Mouse (Mus musculus): Measurements from ENCODE around the gene Msx3. TPM values are rescaled to one million over a fixed set of nuclear protein-coding genes. Genes with fewer than 3 reads are reported as not detected.

The Msx3 gene
- under 1 TPM; 0.37 to 0.64 TPM for total RNA-seq (2021)
- long read RNA-seq, experiment 1 = 0 reads
- long read RNA-seq, experiment 2 = 0 reads

DNA sequence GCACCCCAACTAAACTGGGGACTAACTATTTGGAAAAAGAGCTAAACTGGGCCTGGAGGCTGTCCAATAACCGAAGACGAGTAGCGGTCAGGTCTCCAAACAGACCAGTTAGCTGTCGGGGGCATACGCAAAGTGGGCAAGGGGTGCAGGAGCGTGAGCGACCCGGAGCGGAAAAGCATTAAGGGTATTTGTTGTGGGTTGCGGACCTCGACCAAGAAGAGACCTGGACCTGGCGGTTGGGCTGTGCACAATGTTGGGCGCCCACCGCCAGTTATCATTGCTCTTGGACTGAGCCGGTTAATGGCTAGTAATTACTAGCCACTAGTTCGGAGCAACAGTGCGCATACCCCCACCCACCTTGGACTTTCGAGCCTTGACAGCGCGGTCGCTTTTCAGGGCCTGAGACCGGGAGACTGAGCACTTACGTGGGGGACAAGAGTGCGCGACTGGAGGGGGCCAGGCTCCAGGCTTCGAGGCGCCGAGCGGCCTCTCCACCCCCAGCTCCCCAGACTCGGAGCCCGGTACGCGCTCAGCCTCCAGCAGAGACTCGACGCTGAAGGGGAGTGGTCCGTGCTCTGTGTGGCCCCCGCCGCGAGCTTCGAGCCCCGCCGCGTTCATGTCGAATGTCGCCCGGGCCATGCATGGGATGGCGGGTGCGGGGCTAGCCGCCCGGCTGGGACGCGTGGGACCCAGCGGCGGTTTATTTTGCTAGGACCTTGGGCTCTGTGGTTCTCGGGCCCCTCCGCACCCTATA lies at the start of gene Msx3:
Gene Msx3 (minus strand): TSS at position 729 of the 754 bp plus-strand sequence.
- no peak for DNase-seq (ENCODE audit: low spot score in 2 of 2)

DNA sequence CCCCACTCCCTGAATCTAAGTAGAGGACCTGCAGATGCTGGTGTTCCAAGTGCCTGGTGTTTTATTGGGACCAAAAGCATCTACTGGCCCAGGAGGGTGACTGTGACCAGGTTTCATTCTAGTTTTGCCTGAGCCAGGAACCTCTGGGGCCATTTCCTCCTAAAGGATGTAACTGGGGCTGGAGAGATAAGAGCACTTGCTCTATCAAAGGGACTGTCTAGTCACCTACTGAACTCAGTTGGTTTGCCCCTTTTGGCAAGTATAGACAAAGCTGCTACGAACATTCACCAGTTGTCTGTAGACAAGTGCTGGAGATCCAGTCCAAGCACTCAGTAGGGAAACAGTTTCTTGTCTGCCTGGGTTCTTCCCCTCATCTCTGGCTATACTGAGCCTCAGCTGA lies 49.6 kb upstream of the Msx3 start:
- DNase-seq (ENCODE audit: low spot score in 2 of 2) = no peak

DNA sequence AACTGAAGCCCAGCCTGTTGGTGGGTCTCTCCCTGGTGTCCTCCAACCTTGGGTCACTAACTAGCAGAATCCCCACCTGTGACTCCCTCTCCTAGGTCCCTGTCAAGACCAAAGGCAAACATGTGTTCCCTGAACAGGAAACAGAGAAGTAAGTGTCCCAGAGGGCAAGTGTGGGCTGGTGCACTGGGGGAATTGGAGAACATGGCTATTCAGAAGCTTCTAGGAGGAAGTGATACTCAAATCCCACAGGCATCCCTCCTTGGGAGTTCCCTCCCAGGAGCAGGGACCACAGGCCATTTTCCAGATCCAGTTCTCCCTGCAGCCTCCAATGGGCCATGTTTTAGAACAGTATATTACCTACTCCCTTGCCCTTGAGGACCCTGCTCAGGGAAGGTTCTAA lies 47.2 kb upstream of the Msx3 start:
- no peak for DNase-seq (ENCODE audit: low spot score in 2 of 2)

DNA sequence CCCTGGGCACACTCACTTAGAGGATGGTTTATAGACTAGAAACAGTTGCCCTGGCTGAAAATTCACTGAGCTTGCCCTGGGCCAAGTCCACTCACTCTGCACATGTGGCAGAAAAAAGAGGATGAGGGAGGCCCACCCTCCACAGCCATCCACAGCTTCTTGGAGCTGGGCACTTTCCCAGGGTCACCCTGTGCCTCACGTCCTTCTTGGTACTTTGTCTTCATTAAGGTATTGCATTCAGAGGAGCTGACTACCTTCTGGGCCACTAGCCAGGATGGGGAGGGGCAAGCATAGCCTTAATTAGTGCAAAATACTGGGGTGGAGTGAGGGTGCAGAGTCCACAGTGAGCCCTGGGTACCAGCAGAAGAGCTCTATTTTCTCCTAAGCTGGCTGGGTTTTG lies 46.7 kb upstream of the Msx3 start:
- no peak for DNase-seq (ENCODE audit: low spot score in 2 of 2)

DNA sequence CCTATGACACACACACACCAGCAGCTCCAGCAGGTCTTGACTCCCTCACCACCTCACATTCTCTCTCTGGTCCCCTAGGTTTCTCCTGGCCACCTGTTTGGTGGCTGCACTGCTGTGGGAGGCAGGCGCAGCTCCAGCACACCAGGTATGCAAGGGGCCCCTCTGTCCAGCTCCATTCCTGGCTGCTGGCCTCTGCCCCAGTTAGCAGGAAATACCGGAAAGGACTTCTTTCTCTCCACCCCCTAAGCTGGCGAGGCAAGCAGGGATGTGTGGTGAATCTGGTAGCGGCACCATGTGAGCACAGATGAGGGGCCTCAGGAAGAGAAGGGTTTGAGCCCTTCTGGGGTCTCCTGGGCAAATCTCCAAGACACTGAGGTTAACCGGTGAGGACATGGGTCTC lies 46.1 kb upstream of the Msx3 start:
- no peak for DNase-seq (ENCODE audit: low spot score in 2 of 2)

DNA sequence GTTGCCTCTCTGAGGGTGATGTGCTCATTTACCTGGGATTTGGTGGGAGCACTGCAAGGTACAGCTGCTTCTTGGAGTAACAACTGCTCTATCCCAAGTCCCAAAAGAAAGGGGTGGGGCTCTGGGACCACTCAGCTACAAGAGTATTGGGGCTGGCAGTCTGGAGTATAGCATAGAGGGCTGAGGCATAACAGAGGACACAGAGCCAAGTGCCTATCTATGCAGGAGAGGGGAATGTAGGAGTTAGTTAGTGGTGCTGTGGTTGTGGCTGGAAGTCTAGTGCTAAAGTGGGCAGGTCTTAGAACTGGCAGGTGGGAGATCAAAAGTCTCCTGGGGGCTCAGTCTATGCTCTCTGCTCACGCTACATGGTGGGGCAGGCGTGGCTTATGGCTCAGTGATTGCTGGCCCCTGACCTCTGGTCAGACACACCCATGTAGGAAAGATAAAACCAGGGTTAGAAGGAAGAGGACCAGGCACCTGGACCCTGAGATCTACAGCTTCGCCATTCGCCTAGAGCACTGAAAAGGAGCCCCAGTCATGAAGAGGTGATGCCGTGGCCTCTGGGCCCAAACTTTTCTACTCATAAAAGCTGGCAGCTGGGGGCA lies 44.1 kb upstream of the Msx3 start, which contains the start of gene Prap1:
Gene Prap1 (plus strand): TSS at position 472 of the 605 bp plus-strand sequence.
- no peak for DNase-seq (ENCODE audit: low spot score in 2 of 2)

DNA sequence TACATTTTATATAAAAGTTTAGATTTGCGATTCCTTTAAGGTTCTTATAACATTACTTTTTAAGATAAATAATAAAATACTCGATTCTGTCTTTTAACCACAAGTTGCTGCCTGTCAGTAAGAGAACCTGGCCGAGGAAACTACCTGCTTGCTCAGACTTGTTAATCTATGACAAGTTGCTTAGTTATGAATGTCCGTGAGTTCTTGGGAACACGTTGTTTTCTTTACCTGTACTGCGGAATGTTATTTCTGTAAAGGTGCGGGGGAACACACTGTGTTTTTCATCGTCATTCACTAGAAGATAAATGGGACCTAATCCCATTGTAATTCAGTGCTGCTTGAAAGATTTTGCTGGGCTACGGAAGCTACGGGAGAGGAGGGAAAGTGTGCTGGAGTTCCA lies 41.7 kb upstream of the Msx3 start:
- DNase-seq (ENCODE audit: low spot score in 2 of 2) = no peak

DNA sequence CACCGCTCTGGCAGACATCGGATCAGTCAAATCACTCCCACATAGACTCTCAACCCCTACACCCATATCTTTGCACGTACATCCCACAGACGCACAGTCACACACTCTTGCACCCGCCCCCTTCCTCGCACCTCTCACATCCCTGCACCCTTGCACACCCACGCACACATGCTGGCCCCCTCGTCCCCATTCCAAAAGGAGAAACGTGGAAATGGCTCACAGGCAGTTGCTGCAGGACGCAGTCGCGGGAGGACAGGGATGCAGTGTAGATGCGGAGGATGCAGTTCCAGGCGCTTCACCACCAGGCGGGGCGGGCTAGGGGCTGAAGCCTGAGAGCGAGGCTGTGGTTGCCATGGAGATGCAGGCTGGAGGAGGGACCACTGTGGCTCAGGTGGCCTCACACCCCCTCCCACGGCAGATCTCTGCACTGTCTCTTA lies 33.4 kb upstream of the Msx3 start, which contains the start of gene Caly:
Gene Caly (minus strand): TSS at position 307 of the 437 bp plus-strand sequence.
- DNase-seq (ENCODE audit: low spot score in 2 of 2) = peak; percentile 85 to 91

DNA sequence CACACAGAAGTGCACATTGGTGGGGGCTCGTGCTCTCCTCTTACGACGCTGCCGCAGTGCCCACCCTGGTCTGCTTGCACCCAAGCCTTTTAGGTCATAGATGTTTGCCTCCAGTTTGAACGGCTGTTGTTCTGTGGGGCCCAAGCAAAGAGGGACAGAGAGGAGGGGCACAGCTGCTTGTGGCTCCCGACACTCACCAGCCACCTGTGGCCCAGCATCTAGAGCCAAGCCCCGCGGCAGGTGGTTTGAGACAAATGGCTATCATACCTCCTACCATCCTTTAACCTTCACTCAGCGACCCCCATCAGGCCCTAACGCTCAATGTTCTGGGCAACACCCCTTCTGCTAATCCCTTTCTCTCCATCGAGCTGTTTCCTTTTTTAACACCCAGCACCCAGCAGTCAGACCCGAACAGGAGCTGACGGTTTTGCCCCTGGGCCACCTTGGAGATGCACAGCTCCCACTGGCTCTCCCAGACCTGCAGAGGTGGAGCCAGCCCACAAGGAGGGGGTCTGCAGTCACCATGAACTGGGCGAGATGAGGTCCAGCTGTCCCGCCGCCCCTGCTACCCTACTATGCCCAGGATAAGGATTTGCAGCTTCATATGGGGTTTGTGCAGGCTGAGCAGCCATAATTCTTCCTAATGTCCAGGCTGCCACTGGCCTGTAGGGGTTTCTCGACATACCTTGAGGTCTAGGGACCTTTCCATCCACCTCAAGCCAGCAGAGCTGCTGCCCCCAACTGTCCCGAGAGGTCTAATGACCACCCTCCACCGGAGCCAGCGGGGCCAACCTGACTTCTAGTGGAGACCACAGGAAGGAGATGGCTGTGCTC lies 32.7 kb upstream of the Msx3 start:
- peak; percentile 38 to 48 for DNase-seq (ENCODE audit: low spot score in 2 of 2)

DNA sequence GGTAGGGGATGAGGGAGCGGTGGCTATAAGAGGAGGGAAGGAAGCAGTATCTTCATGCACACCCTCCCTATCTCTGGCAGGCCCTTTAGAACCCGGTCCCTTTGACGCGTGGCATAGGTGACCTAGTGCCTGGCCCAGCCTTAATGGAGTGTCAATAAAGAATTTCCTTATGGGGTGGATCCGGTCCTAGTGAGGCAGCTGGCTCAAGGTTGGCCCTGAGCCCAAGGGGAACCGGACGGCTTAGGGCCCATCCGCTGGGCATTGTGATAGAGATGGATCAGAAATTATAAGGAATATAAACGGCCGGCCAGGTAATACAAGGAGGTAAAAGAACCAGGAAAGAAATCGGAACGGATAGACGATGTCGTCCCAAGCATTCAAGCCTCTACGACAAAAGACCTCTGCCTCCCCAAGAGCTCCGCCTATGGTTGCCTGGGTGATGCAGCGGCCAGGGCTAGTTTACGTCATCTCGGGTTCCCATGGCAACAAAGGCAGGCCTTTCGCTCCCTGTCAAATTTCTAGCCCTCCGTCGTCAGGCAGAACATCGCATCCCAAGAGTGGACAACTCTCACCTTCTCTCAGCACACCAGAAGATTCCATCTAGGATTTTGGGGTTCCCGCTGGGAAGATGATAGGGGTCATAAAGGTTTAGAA lies 31.7 kb upstream of the Msx3 start:
- DNase-seq (ENCODE audit: low spot score in 2 of 2) = peak; percentile 87 to 96

DNA sequence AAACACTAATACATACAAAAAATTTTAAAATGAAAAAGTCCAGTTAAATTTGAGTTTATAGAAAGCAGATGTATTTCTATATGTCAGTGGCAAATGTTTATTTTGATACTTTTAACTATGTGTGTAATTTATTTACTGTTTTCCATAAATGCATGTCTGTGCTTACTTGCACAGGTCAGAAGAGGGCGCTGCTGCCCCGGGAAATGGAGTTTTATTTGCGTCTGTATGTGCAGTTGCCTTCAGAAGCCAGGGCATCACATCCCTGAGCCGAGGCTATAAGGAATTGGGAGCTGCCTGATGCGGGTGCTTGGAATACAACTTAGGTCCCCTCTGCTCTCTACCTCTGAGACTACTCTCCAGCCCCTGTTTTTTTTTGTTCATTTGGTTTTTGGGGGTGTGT lies 29.8 kb upstream of the Msx3 start:
- DNase-seq (ENCODE audit: low spot score in 2 of 2) = peak; percentile 50 to 74

DNA sequence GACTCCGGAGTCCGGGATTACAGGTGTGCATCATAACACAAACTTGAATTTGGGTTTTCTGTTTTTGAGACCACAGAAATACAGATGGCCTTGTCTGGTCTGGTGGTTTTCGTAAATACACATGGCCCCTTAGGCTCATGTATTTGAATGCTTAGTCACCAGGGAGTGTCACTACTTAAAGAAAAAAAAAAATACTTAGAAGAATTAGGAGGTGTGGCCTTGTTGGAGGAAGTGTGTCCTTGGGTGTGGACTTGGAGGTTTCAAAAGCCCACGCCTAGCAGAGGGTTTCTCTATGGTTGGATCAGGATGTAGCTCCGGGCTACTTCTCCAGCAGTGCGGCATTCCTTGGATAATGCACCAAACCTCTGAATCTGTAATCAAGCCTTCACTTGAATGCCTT lies 28.8 kb upstream of the Msx3 start:
- no peak for DNase-seq (ENCODE audit: low spot score in 2 of 2)

DNA sequence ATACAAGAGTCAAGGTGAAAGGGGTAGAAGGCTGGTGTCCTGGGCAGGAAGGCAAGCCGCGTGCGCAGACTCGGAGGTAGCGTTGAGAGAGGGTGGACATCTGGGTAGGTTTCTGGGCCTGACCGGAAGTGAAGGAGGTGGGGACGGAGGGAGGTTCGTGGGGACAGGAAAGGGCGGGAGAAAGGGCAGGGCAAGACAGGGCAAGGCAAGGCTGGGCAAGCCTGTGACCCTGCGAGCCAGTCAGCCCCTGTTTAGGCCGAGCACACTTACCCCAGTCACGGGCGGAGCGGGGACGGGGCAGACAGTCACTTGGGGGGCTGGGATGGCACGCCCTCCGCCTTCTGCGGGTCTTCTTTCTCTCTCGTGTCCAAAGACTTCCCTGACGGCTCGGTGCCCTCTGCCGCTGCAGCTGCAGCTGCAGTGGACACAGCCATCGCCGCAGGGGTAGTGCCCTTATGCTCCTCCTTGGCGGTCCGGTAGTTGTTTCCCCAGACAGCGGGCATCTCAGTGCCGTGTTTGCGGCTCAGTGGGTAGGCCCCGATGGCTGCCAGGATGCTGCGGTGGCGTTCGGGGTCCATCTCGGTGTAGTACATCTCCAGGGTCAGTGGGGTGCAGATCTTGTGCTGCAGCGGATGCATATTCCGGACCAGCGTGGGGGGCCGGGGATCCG lies 21.3 kb upstream of the Msx3 start:
- no peak for DNase-seq (ENCODE audit: low spot score in 2 of 2)

DNA sequence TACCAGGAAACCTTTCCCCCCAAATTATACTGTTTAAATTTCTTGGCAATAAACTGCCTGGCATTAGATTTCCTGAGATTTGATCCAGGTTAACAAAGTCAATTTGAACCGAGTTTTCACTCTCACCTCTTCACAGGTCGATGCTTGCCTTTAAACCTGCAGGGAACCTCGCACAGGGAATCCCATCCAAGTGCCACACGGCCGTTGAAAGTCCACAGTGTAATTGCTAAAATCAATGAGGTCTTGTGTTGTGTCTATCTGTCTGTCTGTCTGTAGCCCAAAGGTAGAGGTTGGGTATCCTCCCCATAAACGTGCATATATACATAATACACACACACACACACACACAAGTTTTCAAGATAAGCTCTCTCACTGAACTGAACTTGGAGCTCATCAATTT lies 18.5 kb upstream of the Msx3 start:
- no peak for DNase-seq (ENCODE audit: low spot score in 2 of 2)

DNA sequence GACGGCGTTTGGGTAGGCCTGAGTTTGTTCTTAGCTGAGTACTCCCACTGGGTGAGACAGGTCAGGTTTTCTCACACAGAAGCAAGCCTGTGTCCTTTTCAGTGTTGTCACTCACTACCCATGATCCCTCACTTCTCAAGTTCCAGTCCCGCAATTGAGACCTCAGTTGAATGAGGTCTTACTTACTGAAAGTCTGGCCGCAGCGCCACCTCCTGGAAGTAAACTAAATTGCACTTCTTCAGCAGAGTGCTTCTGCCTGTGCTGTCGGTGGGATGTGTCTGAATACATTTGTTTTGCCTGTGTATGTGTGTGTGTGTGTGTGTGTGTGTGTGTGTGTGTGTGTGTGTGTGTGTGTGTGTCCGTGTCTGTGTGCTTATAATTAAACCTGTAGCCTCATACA lies 14.2 kb upstream of the Msx3 start:
- DNase-seq (ENCODE audit: low spot score in 2 of 2) = peak; percentile 64 to 84

DNA sequence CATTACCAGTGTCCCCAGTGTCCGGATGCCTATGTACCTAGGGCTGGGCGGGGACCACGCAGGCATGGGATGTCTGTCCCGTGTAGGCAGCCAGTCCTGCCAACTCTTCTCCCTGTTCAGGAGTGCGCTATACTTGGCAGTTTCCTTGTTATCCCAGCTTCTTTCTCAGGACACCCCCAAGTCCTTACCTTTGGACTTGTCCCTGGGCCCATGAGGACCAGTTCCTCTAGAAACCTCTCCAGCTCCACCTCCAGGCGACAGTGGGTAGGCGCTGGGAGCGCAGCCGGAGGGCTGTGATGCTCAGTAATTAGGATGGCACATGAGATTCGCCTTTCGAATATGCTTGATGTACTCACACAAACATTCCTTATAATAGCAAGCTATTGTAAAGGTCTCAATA lies 13.4 kb upstream of the Msx3 start:
- DNase-seq (ENCODE audit: low spot score in 2 of 2) = no peak

DNA sequence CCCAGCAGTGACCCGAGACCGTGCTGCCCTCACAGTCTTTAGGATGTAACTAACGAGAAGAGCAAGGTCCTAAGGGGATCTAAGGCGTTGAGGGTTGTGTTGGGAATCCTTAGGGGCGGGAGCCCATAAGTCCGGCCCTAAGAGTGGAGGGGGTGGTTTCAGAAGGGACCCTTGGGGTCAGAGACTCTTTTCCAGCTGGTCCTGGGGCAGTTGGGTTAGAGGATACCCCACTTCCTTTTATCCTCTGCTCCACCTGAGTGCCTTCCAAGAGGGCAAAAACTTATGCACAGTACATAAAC lies 12.9 kb upstream of the Msx3 start:
- no peak for DNase-seq (ENCODE audit: low spot score in 2 of 2)

DNA sequence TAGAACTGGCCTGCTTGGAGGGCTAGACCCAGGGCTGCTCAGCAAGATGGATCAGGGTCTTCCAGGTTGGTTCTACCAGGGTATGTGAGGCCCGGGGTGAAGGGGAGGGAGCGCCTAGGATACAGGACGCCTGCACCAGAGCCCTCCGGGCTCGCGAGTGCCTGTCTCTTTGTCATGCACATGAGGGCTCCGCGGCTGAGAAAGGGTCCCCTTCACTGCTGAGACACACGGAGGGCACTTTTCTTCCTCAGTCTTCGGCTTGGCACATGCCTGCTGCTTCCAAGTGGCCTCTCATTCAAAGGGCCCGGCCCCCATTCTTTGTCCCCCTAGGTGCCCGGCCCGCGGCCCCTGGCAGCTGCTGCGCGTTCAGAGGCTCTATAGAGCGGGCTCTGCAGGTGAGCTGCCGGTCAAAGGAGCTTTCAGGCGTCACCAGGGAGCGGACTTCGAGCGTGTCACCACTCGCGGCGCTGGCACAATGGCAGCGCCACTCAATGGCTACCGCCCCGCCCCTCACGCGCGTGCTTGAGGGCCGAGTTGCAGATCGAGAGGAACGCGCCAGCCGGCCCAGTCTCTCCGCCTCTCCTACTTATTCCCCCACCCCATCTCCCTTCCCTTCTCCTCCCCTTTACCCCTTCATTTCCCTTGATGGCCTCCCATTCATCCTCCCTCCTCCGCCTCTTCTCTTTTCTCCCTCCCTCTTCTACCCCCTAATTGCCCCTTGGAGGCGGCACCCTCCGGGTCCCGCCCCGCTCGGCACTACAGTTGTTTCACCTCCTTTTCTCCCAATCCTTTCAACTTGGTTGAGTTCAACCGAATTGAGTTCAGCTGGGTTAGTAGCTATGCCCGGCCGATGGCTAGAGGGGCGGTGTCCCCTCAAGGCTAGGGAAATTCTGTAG lies 12.3 kb upstream of the Msx3 start:
- DNase-seq (ENCODE audit: low spot score in 2 of 2) = no peak

DNA sequence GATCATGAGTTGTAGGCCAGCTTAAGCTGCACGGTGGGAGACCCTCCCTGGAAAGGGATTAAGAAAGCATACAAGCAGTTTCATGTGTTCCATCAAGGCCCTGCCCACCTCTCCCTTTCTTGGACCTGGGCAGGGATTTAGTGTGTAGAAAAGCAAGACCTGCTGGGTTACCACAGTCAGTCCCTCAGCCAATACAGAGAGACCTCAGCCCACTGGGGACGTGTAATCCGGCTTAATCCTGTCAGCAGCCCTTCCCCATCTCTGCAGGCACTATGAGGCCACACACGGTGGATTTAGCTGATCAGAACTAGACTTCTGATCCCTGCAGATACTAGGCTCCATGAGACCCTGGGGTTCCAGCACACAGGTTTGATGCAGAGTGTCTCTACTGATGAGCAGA lies 10.7 kb upstream of the Msx3 start:
- DNase-seq (ENCODE audit: low spot score in 2 of 2) = no peak

DNA sequence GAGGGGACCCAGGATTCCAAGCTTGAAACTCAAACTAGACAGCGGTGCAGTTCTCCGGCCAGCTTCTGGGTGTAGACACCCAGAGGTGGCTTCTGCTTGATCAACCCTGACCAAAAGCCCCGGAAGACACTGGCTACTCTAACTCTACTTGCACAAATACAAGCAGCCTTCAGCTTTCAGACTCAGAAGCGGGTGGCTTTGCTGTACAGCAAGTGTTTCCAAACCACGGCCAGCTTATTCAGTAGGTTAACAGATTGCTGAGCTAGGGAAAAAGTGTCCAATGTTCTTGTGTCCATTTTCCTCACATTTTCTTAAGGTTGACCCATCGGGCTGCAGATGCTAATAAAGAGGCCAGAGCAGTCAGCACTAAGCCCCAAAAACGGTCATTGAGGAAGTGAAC lies 9.6 kb upstream of the Msx3 start:
- DNase-seq (ENCODE audit: low spot score in 2 of 2) = no peak

All from layer of hippocampus, postnatal 14 days (tissue).